Mouse (Mus musculus) B cell, adult 2 months (primary cell): ENCODE measurements around the gene Emp2.
"Not testable (repeated sequence)": the region's sequence is repeated elsewhere in the genome, so short reads cannot be mapped to it uniquely, and the experiment has no call there.

ENCODE experiments used
- DNase-seq, 2 experiments: peaks; one replicate each; pipeline ENCODE4 v3.0.0; 2022

Emp2 gene

GRCm38 (mm10) chr16:10316493-10317196 lies 2.9 kb upstream of the Emp2 start:
- DNase-seq = no peak

DNA sequence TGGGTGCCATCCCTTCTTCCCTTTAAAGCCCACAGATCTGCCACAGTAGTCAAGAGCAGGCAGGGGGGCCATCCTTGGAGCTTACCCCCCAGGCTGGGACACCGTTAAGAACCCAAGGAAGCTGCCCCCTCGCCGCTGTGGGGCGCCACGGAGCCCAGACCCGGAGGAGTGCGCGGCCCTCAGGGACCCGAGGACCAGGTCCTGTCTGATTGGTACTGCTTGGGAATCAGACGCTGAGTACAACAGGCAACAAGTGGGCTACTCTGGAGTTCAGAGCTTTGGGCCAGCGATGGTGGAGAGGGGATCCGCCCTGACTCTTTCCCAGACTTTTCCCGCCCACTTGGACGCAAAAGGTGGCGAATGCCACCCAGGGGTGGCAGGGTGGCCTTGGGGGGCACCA lies 542 bp downstream of the Emp2 start:
- DNase-seq = no peak

- DNase-seq = no peak
Measured at GRCm38 (mm10) chr16:10311989-10312388, 1.8 kb downstream of the Emp2 start.

GRCm38 (mm10) chr16:10311086-10311485 lies 2.7 kb downstream of the Emp2 start:
- DNase-seq = no peak

- no peak for DNase-seq
Measured at GRCm38 (mm10) chr16:10310507-10310906, 3.3 kb downstream of the Emp2 start.

DNA sequence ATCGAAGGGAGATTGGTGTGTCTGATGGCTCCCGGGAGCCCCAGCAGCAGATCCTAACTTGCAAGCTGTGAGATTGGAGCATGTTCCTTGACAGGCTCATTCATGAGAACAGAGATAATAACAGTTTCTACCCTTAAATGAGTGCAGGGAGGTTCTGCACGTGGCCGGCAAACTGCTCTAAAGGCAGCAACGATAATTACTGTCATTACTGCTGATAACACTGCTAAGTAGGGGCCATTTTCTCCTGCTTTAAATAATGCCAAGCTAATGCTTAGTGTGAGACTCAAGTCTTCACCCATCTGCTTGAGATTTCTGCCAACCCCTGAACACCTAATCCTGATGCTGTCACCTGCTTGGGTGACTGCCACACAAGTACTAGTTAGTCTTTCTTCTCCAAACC lies 6.4 kb downstream of the Emp2 start:
- no peak for DNase-seq

DNA sequence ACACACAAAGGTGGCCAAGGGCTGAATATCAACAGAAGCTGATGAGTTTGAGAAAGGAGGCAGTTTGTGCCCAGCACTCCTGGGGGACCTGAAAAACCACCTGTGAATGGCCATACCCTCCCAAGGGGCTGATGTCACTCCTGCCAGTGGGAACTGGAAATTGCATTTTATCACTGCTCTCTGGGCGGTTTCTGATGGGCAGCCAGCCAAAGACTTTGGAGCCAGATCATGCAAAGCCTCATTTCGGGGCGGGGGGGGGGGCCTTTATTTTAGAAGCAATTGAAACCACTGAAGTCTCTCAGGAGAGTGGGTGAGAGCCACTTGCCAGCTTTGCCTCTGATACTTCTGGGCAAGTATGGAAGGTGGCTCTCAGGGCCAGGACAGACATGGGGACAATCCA lies 7.7 kb downstream of the Emp2 start:
- DNase-seq = no peak

GRCm38 (mm10) chr16:10301337-10301736 lies 12.4 kb downstream of the Emp2 start:
- no peak for DNase-seq

DNA sequence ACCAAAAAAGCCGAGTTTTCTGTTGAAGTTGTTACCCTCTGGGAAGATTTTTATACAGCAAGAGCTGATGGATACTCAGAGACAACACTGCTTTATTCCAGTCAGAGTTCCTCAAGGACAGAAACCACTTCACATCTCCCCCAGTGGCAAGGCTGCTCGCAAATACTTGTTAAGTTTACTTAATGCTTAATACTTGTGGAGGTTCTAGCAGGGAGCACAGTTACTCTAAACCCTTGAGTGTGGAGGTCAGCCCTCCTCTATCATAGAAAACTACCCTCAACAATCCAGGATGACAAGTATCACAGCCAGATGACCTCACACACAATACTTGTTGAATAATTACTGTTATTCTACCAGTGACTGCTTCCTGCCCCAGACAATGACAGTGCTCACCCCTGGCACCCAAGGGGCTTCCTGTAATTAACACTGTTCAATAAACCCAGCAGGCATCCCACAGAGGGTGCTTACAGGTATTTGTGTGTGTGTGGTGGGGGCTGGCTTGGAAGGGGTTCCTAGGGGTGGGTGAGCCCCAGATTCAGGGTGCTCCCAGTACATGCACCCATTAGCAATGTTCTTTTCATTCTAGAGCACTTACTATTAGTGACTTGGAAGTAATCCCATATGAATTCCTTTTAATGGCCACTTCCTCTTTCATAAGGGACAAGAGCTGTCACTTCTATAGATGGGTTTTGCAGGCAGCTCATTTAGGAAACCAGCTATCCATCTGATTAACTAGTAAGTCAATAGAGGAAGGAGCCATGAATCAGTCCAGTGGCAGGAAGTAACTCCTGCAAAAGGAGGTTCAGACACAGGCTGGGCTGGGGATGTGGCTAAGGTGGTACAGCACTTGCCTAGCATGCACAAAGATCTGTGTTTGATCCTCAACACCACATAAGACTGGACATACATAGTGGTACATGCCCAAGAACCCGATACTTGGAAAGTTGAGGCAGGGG lies 13.3 kb downstream of the Emp2 start:
- DNase-seq = no peak

GRCm38 (mm10) chr16:10299637-10300036 lies 14.1 kb downstream of the Emp2 start:
- no peak for DNase-seq

- no peak for DNase-seq
Measured at GRCm38 (mm10) chr16:10297696-10298644, 15.8 kb downstream of the Emp2 start.

DNA sequence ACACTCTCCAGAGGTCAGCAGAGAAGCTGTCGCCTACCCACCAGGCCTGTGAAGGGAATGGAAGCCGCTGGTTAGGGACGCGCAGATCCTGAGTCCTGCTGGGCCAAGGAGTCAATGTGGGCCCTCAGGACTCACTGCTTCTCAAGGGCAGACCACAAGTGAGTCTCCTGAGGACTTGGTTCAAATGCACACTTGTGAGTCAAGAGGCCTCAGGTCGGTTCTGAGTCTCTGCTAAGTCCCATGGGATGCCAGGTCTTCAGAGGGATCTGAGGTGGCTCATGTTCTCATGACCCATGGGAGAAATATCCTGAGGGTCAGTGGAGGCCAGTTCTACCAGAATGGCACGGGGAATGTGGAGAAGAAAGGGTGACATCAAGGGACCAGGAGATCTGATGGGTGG lies 25.7 kb downstream of the Emp2 start:
- no peak for DNase-seq

DNA sequence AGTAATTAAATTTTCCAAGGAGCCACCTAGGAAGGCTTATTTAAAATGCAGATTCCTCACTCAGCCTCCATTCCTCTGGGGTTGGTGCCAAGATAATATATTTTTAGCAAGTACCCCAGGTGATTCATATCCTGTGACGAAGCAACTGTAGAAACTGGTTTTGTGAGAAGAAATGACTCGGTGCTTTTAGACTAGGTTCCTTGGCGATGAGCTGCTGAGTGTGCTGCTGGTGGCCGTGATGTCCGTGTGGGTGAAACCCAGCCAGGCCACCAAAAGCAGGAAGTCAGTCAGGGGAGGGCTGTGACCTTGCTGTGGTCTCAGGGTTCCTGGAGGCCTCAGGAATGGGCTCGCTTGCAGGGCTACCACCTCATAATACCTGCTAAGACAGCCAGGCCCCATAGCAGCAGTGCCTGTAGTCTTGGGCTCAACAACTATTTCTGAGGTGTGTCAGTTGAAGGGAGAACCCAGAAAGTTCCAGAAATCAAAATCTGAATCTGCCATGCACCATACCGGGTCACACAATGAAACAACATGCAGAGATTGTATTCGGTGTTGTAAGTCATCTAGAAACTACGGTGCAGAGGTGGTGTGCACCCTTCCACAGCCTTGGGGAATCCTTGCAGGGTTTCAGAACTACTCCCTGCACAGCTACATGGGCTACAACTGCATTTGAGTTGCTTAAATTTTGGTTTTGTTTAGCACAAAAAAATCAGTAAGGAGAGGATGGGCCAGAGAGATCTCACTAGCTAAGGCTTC lies 27.1 kb downstream of the Emp2 start:
- DNase-seq = no peak

GRCm38 (mm10) chr16:10281890-10282289 lies 31.9 kb downstream of the Emp2 start:
- DNase-seq = no peak

- DNase-seq = peak; percentile 62 to 73
Measured at GRCm38 (mm10) chr16:10280286-10280951, 33.3 kb downstream of the Emp2 start.

DNA sequence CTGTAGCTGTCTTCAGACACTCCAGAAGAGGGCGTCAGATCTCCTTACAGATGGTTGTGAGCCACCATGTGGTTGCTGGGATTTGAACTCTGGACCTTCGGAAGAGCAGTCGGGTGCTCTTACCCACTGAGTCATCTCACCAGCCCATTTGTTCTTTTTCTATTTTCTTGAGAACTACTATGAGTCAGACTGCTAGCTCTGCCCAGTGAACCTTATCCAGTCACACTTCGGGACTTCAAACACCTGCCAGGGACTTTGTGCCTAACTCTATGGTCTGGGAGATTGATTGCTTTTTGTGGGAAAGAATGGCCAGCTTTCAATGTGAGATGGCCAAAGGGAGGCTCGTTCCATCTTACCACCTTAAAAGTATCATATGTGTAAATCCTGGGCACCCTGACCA lies 37.0 kb downstream of the Emp2 start:
- DNase-seq = not testable (repeated sequence)

GRCm38 (mm10) chr16:10274465-10274864 lies 39.3 kb downstream of the Emp2 start:
- peak in 1 of 2 experiments; percentile 9 for DNase-seq

DNA sequence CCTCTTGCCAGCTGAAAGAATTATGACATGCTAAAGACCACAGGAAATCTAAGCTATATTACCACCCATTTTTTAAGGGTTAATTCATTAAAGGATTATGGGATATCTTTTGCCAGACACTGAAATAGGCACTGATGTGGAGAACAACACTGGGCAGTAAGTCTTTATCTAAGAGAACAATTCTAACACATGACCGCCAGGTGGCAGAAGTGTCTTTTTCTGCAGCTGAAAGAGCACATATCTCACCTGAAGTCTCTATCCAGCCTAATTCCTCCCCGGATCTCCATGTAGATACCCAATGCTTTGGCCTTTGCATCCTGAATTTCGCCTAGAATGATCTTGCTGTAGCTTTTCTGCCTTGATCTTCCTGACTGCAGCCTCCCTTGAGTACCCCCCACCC lies 41.5 kb downstream of the Emp2 start:
- peak; percentile 59 to 61 for DNase-seq

GRCm38 (mm10) chr16:10253993-10254392 lies 59.8 kb downstream of the Emp2 start:
- no peak for DNase-seq

GRCm38 (mm10) chr16:10236601-10237000 lies 77.2 kb downstream of the Emp2 start:
- DNase-seq = no peak
